Mouse (Mus musculus): ENCODE results near the gene Tnk2.
"Not testable (repeated sequence)": the region's sequence is repeated elsewhere in the genome, so short reads cannot be mapped to it uniquely, and the experiment has no call there.

The Tnk2 gene

GRCm38 (mm10) chr16:32635314-32635713 is 8.4 kb upstream of the Tnk2 start:
- no peak for DNase-seq (ENCODE audit: low spot score in 2 of 2)

- no peak for DNase-seq (ENCODE audit: low spot score in 2 of 2)
Measured at GRCm38 (mm10) chr16:32636331-32636730, 7.3 kb upstream of the Tnk2 start.

GRCm38 (mm10) chr16:32636871-32637521 is 6.7 kb upstream of the Tnk2 start:
- no peak for DNase-seq (ENCODE audit: low spot score in 2 of 2)

GRCm38 (mm10) chr16:32638476-32638875 is 5.2 kb upstream of the Tnk2 start:
- DNase-seq (ENCODE audit: low spot score in 2 of 2), result peak in 1 of 2 experiments; percentile 79

- no peak for DNase-seq (ENCODE audit: low spot score in 2 of 2)
Measured at GRCm38 (mm10) chr16:32640096-32640495, 3.6 kb upstream of the Tnk2 start.

- not testable (repeated sequence) for DNase-seq (ENCODE audit: low spot score in 2 of 2)
Measured at GRCm38 (mm10) chr16:32640683-32641082, 3.0 kb upstream of the Tnk2 start.

GRCm38 (mm10) chr16:32641440-32642219 is 2.0 kb upstream of the Tnk2 start:
- DNase-seq (ENCODE audit: low spot score in 2 of 2), result no peak

- no peak for DNase-seq (ENCODE audit: low spot score in 2 of 2)
Measured at GRCm38 (mm10) chr16:32642280-32642679, 1.4 kb upstream of the Tnk2 start.

GRCm38 (mm10) chr16:32644069-32644800 is 561 bp downstream of the Tnk2 start:
- DNase-seq (ENCODE audit: low spot score in 2 of 2), result no peak

- DNase-seq (ENCODE audit: low spot score in 2 of 2), result no peak
Measured at GRCm38 (mm10) chr16:32644801-32645170, 1.1 kb downstream of the Tnk2 start.

- peak in 1 of 2 experiments; percentile 67 for DNase-seq (ENCODE audit: low spot score in 2 of 2)
Measured at GRCm38 (mm10) chr16:32645361-32645914, 1.8 kb downstream of the Tnk2 start.

GRCm38 (mm10) chr16:32646014-32646413 is 2.3 kb downstream of the Tnk2 start:
- no peak for DNase-seq (ENCODE audit: low spot score in 2 of 2)

GRCm38 (mm10) chr16:32647712-32648111 is 4.0 kb downstream of the Tnk2 start:
- DNase-seq (ENCODE audit: low spot score in 2 of 2), result no peak

GRCm38 (mm10) chr16:32650461-32650860 is 6.8 kb downstream of the Tnk2 start:
- no peak for DNase-seq (ENCODE audit: low spot score in 2 of 2)

- no peak for DNase-seq (ENCODE audit: low spot score in 2 of 2)
Measured at GRCm38 (mm10) chr16:32650974-32651618, 7.4 kb downstream of the Tnk2 start.

GRCm38 (mm10) chr16:32654071-32654733 is 10.5 kb downstream of the Tnk2 start:
- no peak for DNase-seq (ENCODE audit: low spot score in 2 of 2)

- DNase-seq (ENCODE audit: low spot score in 2 of 2), result no peak
Measured at GRCm38 (mm10) chr16:32655534-32655933, 11.9 kb downstream of the Tnk2 start.

GRCm38 (mm10) chr16:32656321-32656720 is 12.6 kb downstream of the Tnk2 start:
- DNase-seq (ENCODE audit: low spot score in 2 of 2), result no peak

GRCm38 (mm10) chr16:32656794-32657193 is 13.1 kb downstream of the Tnk2 start:
- no peak for DNase-seq (ENCODE audit: low spot score in 2 of 2)

- no peak for DNase-seq (ENCODE audit: low spot score in 2 of 2)
Measured at GRCm38 (mm10) chr16:32657498-32658250, 14.0 kb downstream of the Tnk2 start.

Measured in urinary bladder, postnatal 36 days (tissue).